Mouse (Mus musculus) embryonic fibroblast, embryonic 13.5 days (primary cell): ENCODE results near the gene Herc2.

Experiments used
- CTCF ChIP-seq: IDR thresholded peaks from 2 replicates; pipeline ENCODE4 v1.5.1; 2011; ENCODE audit warnings: mild to moderate bottlenecking, control low read depth, low read length, moderate library complexity, borderline replicate concordance; ENCODE audit not compliant: insufficient read depth
- POLR2A ChIP-seq: IDR thresholded peaks from 2 replicates; pipeline ENCODE4 v1.6.1; 2011; ENCODE audit warnings: low read depth, mild to moderate bottlenecking, control low read depth, low read length, moderate library complexity

DNA sequence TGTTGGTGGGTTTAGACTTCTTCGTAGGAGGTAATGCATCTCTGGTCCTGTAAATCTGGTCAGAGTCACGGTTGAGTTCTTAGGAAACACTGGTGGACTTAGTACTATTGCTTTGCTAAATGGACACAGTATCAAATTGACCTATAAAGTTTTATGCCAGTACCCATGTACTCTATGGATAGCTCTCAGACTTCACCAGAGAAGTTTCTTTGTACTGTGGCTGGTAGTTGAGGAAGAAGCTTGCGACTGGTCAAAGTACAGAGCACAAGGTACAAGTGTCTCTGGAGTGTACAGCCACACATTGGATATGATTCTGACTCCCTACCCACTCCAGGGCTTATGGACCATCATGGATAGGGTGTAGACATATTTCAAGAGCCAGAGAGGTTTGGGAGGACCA is 78.1 kb downstream of the Herc2 start:
- TF ChIP-seq POLR2A, result no peak
- TF ChIP-seq CTCF, result no peak
